Mouse (Mus musculus) heart, adult 9 months (tissue): ENCODE data around the gene Umad1.

Experiments used
- DNase-seq, 2 experiments: peaks; one replicate each; pipeline ENCODE4 v3.0.0; 2022; ENCODE audit warnings: low spot score in 2 of 2

Gene Umad1

GRCm38 (mm10) chr6:8416802-8417569, 157.9 kb downstream of the Umad1 start:
- DNase-seq: no peak

GRCm38 (mm10) chr6:8419485-8420186, 160.5 kb downstream of the Umad1 start:
- peak; percentile 15 to 49 for DNase-seq

- DNase-seq: no peak
These were observed 161.1 kb downstream of the Umad1 start for GRCm38 (mm10) chr6:8420187-8420503.

DNA sequence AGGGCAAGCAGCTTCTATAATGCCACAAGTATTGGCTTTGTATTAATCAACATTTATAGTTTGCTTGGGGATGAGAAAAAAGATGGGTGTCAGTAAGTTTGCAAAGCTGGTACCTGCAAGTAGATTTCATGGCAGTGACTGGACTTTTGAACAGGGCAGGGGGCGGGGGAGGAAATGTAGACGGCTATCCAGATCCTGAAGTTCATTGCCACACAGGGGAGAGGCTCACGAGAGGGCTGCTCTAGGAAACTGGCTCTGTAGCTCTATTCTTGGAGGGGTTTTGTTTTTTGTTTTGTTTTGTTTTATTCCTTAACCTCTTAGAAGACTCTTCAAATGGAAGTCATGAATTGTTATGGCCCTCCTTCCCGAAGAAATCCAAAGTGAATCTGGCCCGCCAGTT, 162.3 kb downstream of the Umad1 start:
- DNase-seq: no peak

DNA sequence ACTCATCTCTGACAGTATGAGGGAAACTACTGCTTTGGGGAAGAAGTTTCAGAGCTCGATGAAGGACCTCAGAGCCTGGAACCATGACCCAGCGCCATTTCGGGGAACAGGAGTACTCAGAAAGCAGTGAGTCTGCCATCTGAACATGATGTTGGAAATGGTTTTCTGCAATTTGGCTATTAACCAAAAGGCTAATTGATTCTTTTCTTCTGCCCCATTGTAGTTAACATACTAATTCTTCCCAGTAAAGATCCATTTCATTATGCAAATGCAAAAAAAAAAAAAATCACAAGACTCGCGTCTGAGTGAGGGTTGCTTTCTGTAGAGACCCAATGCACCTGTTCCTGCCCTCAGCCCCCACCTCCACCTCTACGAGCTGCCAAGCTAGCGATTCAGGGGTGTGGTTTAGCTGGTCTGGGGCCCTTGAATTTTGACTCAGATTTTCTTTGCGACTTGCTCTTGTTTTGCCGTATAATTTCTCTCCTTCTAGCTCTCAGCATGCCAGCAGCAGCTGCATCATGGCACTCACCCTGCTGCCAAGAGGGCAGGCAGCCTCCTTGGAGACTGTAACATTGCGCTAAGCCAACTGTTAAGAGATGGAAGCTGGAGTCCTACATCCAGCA, 163.0 kb downstream of the Umad1 start:
- peak in 1 of 2 experiments; percentile 11 for DNase-seq

- DNase-seq: no peak
These were observed 164.1 kb downstream of the Umad1 start for GRCm38 (mm10) chr6:8423142-8423541.

GRCm38 (mm10) chr6:8427692-8428091, 168.6 kb downstream of the Umad1 start:
- no peak for DNase-seq

DNA sequence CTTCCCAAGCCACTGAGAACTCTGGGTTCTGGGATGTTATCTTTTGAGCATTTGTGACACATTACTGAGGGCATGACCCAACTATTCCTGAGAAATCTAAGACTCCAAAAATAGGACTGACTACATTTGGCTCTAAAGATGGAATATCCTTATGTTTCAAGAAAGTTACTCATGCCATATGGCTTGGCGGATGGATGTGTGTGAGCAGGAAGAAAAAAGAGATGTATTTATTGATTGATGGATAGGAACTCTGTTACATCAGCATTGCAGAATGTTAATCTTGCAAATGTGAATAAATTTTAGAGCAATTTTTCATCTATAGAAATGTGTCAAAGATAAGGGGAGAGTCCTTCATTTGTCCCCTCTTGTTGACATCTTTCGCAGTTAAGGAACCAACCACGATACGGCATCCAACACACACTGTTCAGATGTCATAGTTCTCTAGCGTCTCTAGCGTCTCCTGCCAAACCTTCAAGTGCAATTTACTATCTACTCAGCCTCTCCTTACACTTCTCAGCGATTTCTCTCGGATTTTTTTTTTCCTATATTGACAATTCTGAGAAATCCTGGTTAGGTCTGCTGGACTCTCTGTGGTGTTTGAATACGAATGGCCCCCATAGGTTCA, 171.6 kb downstream of the Umad1 start:
- no peak for DNase-seq

DNA sequence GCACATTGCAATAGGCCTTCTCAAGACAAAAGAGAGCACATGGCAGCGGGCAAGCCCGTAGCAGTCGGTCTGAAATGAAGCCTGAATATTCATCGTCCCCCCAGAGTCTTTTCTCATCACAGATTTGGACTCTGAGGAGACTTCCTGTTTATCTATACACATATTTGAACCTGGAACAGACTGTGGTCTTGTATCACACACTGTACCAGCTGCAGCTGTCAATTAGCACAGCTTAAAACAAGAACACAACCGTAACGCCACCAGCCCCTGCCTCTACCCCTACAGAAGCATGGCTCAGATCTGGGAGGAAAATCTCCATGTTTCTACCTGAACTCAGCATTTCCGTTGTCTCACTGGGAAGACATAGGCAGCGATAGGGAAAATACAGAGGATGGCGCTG, 174.1 kb downstream of the Umad1 start:
- no peak for DNase-seq

DNA sequence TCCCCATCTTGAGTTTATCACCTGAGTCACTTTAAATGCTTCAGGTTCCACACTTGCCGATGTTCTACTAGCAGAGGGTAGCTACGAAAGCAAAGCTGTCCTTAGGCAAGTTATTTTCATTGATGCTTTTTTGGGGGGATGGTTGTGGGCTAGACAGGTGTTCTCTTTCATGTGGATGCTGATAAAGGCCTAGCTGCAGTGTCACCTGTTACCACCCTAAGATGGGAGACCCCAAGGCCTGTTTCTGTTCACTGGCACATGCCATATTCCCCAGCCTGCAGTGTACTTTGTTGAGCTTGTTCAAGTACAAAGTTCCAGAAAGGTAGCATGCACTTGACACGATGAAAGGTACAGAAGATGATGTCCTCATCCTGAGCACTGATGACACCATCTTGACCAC, 178.8 kb downstream of the Umad1 start:
- DNase-seq: no peak

DNA sequence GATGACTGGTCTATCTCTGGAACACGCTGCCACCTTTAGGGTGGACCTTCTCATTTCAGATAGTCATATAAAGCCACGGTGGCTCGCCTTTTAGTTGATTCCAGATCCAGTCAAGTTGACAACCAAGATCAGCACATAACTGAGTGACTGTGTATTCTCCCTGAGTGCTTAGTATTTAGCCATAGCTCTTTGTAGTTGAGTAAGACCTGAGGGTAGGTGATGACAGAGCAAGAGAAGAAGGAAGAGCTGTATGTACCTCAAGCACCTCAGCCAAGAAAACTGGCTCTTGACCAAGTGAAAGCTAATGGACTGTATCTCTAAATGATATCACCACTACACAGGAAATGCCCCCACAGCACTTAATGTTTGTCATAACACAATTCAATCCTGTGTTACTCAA, 182.7 kb downstream of the Umad1 start:
- DNase-seq: no peak

GRCm38 (mm10) chr6:8446786-8447185, 187.7 kb downstream of the Umad1 start:
- DNase-seq: peak; percentile 61 to 71

- DNase-seq: no peak
These were observed 196.5 kb downstream of the Umad1 start for GRCm38 (mm10) chr6:8455599-8455998.

GRCm38 (mm10) chr6:8458596-8458995, 199.5 kb downstream of the Umad1 start:
- DNase-seq: no peak

GRCm38 (mm10) chr6:8462447-8462846, 203.4 kb downstream of the Umad1 start:
- DNase-seq: no peak

DNA sequence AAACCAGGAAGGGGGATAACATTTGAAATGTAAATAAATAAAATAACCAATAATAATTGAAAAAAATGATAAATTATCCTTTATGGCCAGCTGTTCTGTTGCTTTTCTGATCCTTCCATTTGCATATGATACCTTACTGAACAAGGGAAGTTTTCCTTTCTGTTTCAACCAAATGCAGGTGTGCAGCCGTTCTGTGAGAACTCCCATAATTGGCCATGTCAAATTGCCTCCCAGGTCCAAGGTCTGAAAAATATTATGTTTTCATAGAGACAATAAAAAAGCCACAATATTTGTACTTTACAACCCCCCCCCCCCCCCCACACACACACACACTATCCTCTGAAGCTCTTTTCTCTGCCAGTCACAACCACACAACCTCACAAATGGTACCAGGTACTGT, 206.3 kb downstream of the Umad1 start:
- no peak for DNase-seq

DNA sequence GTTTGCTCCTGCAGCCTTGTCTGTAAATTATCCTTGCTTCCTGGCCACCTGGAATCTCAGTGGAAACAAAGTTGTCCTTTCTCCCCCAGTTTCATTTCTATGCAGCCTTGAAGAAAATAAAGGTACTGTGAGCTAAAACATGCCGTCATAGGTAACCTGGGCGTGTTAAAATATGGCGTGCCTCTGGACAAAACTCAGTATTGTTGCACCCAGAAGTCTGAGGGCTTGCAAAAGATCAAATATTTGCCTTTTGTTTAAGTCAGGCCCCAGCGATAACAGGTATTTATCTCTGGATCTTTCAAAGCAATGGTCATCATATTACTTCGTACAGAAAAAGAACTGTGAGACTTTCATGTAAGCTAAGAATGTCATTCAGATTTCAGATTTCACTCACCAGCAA, 206.9 kb downstream of the Umad1 start:
- no peak for DNase-seq

DNA sequence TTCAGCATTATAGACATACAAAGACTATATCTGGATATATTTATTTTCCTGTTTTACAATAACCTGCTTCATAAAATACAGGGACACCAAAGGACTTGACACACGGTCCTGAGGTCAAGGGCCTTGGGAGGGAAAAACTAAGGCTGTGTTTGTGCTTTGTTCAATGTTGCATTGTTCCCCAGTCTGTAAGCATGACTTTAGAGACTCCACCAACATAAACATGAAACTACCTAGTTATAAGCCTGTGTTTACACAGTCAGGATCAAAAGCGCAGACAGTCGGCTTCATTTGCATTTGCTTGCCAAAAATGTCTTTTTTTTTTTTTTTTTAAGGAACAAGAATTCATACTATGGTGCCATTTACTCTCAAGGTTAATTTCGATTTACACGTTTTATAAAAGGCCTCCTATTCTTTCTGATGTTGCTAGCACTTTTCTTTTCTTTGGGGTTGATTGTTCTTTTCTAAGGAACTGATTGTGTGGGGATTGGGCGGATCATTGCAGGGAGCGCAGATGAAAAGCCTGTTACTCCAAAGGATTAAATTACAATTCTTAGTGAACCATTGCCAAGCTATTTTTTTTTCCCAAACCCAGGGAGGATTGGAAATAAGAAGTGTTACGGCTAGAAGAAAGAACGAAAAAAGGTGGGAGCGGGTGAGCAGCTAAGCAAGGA, 208.7 kb downstream of the Umad1 start:
- DNase-seq: no peak

DNA sequence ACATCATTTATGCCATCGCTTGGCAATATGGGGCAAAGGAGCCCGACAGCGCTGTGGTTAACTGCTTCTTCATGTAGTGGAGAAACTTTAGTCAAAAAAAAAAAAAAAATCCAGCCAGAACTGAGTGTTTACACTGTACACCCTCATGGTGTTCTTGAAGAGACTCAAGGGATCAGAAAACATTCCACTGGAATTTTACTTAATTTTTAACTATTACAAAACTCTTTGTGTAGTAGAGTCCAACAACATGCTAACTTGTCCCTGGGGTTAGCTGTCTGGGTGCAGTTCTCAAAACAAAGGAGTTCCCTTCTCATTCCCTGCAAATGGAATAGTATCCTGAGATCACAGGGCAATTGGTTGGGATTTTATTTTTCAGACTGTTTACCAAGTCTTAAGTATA, 210.8 kb downstream of the Umad1 start:
- peak in 1 of 2 experiments; percentile 8 for DNase-seq

GRCm38 (mm10) chr6:8472125-8472524, 213.0 kb downstream of the Umad1 start:
- DNase-seq: no peak

GRCm38 (mm10) chr6:8472915-8473314, 213.8 kb downstream of the Umad1 start:
- peak; percentile 54 to 59 for DNase-seq

DNA sequence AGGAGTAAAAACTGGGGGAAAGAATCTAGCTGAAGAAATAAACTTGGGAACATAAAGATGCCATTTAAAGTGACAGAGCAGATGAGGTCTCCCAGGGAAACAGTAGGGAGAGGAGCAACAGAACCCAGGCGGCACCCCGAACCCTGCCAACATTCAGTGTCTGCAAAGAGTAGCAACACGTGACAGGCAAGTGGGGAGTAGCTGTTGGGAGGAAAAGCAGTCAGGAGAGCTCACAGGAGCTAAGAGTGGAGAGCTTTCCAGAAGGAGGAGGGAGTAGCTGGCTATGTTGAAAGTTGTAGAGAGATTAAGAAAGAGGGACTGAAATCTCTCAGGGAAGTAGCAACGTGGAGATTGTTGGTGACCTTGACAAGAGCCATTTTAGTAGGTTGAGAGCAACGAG, 214.4 kb downstream of the Umad1 start:
- DNase-seq: peak; percentile 40 to 49
